Comparison of ENCODE assay signal across 8 mouse cellular contexts in the genomic region with DNA sequence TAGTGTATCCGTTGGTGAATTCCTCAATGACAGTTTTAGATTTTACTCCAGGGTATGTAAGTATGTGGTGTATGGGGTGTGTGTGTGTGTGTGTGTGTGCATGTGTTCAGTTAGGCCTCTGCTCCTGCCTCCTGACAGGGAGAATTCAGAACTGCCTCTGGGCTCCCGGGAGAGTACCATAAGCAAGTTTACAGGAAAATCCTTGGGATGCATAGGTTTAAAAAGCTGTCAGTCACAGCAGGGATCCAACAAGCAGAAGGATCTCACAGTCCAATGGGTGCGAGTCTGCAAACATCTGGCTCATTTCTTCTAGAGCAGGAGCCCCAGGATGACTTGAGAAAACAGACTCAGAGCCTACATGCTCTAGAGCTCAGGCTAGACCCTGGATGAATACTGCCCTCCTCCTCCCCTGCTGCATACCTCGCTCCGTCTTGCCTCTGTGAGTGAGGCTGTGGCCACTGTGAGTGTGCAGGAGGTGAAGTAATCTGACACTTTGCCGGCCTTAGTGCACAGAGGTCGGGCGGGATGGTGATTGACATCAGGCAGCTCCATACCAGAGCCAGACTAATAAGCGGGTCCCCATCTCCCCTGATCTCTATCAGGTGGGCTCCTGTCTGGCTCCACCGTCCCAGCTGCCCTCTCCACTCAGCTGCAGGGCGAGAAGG. TPM values are rescaled to one million over a fixed set of nuclear protein-coding genes. Genes with fewer than 3 reads are reported as not detected.
DNase-seq lines count a peak whose midpoint lies in the region; ATAC-seq lines count a peak whose summit lies in the region.

No protein-coding gene starts in this region.

- H3K9me3 ChIP-seq in kidney, embryonic 16.5 days (ENCODE audit: low read length) = no peaks in the 10 kb centered on the region
- H3K9me3 ChIP-seq in embryonic facial prominence, embryonic 14.5 days (ENCODE audit: control insufficient read depth, low read length) = no peaks in the 10 kb centered on the region
- H3K9me3 ChIP-seq in midbrain, embryonic 16.5 days (replicated peaks; ENCODE audit: control insufficient read depth, low read length, poor library complexity, severe bottlenecking) = no peaks in the 10 kb centered on the region

- peak; percentile 33; the same call in 1 of the 2 replicates for ATAC-seq in kidney, embryonic 16.5 days (ENCODE audit: low FRiP score, low TSS enrichment)
- no peak for ATAC-seq in embryonic facial prominence, embryonic 14.5 days (ENCODE audit: low read depth)
- ATAC-seq in midbrain, embryonic 16.5 days = no peak

- H3K27ac ChIP-seq in kidney, embryonic 16.5 days (ENCODE audit: low read length) = peak overlapping the region; percentile 72
- H3K27ac ChIP-seq in embryonic facial prominence, embryonic 14.5 days (replicated peaks; ENCODE audit: low read depth, low read length) = no peak overlapping the region
- H3K27ac ChIP-seq in midbrain, embryonic 16.5 days (ENCODE audit: low read length) = no peak overlapping the region

- no peak overlapping the region; the same call in 1 of the 2 replicates for H3K9ac ChIP-seq in kidney, embryonic 16.5 days (replicated peaks; ENCODE audit: low read length)
- 0 out of 2 replicates have a peak overlapping the region, but pooled peaks have one; percentile 22 for H3K9ac ChIP-seq in embryonic facial prominence, embryonic 14.5 days (ENCODE audit: low read depth, low read length)
- H3K9ac ChIP-seq in midbrain, embryonic 16.5 days (ENCODE audit: low read depth, low read length) = peak overlapping the region; percentile 14; the same call in 1 of the 2 replicates

- DNase-seq in kidney, adult 18-20 months = no peak
- DNase-seq in adipocyte (ENCODE audit: low spot score) = peak; percentile 83
- peak; percentile 72 for DNase-seq in embryonic facial prominence, embryonic 14.5 days (ENCODE audit: low spot score)
- DNase-seq in left cerebral cortex, adult 11 months (ENCODE audit: low spot score) = no peak
- no peak for DNase-seq in adrenal gland, adult 2 months
- DNase-seq in frontal cortex, postnatal 10 days (ENCODE audit: low spot score in 2 of 2) = no peak

- H3K4me2 ChIP-seq in kidney, embryonic 16.5 days (replicated peaks; ENCODE audit: low read depth, low read length) = no peak overlapping the region
- H3K4me2 ChIP-seq in embryonic facial prominence, embryonic 14.5 days (ENCODE audit: low read depth, low read length) = no peak overlapping the region
- no peak overlapping the region for H3K4me2 ChIP-seq in midbrain, embryonic 16.5 days (ENCODE audit: low read length)

- H3K4me3 ChIP-seq in kidney, embryonic 16.5 days (ENCODE audit: low read length) = no peak overlapping the region
- no peak overlapping the region for H3K4me3 ChIP-seq in embryonic facial prominence, embryonic 14.5 days (ENCODE audit: low read depth, low read length)
- no peak overlapping the region for H3K4me3 ChIP-seq in midbrain, embryonic 16.5 days (ENCODE audit: low read depth, low read length)

- H3K4me1 ChIP-seq in kidney, embryonic 16.5 days (ENCODE audit: insufficient read depth, low read length) = peaks cover 44% of the 10 kb centered on the region
- H3K4me1 ChIP-seq in embryonic facial prominence, embryonic 14.5 days (ENCODE audit: control insufficient read depth, insufficient read depth, low read length) = peaks cover 33% of the 10 kb centered on the region
- peaks cover 2% of the 10 kb centered on the region; the same call in 1 of the 2 replicates for H3K4me1 ChIP-seq in midbrain, embryonic 16.5 days (ENCODE audit: control insufficient read depth, insufficient read depth, low read length)

- no peaks in the 10 kb centered on the region for H3K27me3 ChIP-seq in kidney, embryonic 16.5 days (ENCODE audit: insufficient read depth, low read length)
- no peaks in the 10 kb centered on the region for H3K27me3 ChIP-seq in embryonic facial prominence, embryonic 14.5 days (replicated peaks; ENCODE audit: control insufficient read depth, insufficient read depth, low read length)
- H3K27me3 ChIP-seq in midbrain, embryonic 16.5 days (ENCODE audit: control insufficient read depth, insufficient read depth, low read depth, low read length) = no peaks in the 10 kb centered on the region

- no peaks in the 10 kb centered on the region for H3K36me3 ChIP-seq in kidney, embryonic 16.5 days (ENCODE audit: insufficient read depth, low read length)
- no peaks in the 10 kb centered on the region for H3K36me3 ChIP-seq in embryonic facial prominence, embryonic 14.5 days (ENCODE audit: control insufficient read depth, insufficient read depth, low read length)
- no peaks in the 10 kb centered on the region for H3K36me3 ChIP-seq in midbrain, embryonic 16.5 days (ENCODE audit: control insufficient read depth, insufficient read depth, low read length)

- WGBS in kidney, embryonic 16.5 days = 17% methylated on average over 11 of the region's 11 CpGs
- 13% methylated on average over 11 of the region's 11 CpGs for WGBS in embryonic facial prominence, embryonic 14.5 days
- 30% methylated on average over 11 of the region's 11 CpGs for WGBS in midbrain, embryonic 16.5 days

RNA-seq across cellular contexts. Expression of a gene that starts 9.7 kb away (rescaled TPM):
- polyA plus RNA-seq in kidney, embryonic 16.5 days (2015; fragmentation: Nextera tagmentation; extraction: Ambion mirVana) = 16.9 and 18.4 TPM in 2 replicates
- polyA plus RNA-seq in embryonic facial prominence, embryonic 14.5 days (2014; fragmentation: Nextera tagmentation; extraction: Ambion mirVana) = 42.5 and 46.4 TPM in 2 replicates
- 15.1 and 15.7 TPM in 2 replicates for polyA plus RNA-seq in midbrain, embryonic 16.5 days (2015; fragmentation: Nextera tagmentation; extraction: Ambion mirVana)
- total RNA-seq in adrenal gland, adult 2 months (2021) = 10 to 100 TPM; 23.8 to 58.0 TPM
- 162 and 311 TPM in 2 replicates for polyA plus RNA-seq in adrenal gland, adult 2 months (2012; rRNA removed)

Comparison
In these comparisons a context has a peak if more than half of its experiments do, and no peak if none do; other contexts are left out.
1. DNase-seq: peak in adipocyte (single experiment) and embryonic facial prominence, embryonic 14.5 days (single experiment); none in kidney, adult 18-20 months (single experiment), left cerebral cortex, adult 11 months (single experiment), adrenal gland, adult 2 months (single experiment) and frontal cortex, postnatal 10 days (0 of 2).